Comparison of ENCODE assay signal across 21 mouse cellular contexts in the genomic region with DNA sequence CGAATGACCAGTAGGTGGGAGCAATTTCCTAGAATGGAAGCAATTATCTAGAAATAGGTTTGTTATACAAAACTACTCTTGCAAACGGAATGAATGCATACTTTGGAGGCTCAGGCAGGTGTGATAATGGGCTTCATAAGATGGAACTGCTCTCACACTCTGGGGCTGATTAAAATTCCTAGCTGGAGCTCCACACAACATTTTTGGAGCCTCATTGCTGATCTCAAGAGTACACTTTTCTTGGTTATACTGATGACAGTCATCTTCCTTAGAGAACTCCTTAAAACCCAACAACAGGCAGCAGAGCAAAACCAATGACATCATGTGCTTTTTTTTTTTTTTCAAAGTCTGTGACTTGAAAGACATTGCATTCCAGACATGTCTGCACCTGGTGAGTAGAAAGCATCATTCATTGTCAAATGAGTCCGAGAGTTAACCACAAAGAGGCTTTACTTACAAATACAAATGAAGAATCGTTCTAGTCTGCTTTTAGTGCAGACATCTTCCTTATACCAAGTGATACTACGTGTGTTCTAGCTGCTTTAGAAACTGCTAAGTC. TPM values are rescaled to one million over a fixed set of nuclear protein-coding genes. Genes with fewer than 3 reads are reported as not detected.
A peak's percentile ranks its signal among the peaks of the same experiment; 100 is the strongest.
DNase-seq lines count a peak whose midpoint lies in the region; ATAC-seq and TF ChIP-seq lines count a peak whose summit lies in the region.
"Had no signal": no experiment of that assay in that cellular context is flagged by ENCODE, and none has a peak within 500 bp of the region (broad histone marks: within the 10 kb centered on the region; RNA-seq: fewer than 3 reads in every experiment).

No protein-coding gene starts in this region.

- no peak overlapping the region for H3K4me3 ChIP-seq in embryonic facial prominence, embryonic 14.5 days (ENCODE audit: low read depth, low read length)
- no peak overlapping the region for H3K4me3 ChIP-seq in embryonic facial prominence, embryonic 10.5 days
- H3K4me3 ChIP-seq in kidney, postnatal 0 days (replicated peaks; ENCODE audit: low read depth, low read length), result no peak overlapping the region
- no peak overlapping the region for H3K4me3 ChIP-seq in ES-E14 (ENCODE audit: insufficient read depth in 1 of 2, low read depth in 1 of 2, low read length in 2 of 2, poor library complexity in 1 of 2, severe bottlenecking in 1 of 2)
- H3K4me3 ChIP-seq: embryonic facial prominence, embryonic 12.5 days; forebrain, embryonic 15.5 days; liver, embryonic 12.5 days; lung, embryonic 15.5 days; neural tube, embryonic 13.5 days had no signal

- TF ChIP-seq CTCF in kidney, postnatal 0 days (IDR thresholded peaks at IDR 0.05; ENCODE audit: low read depth), result peak; percentile 46; the same call in 1 of the 2 replicates

- no peak overlapping the region for H3K4me2 ChIP-seq in embryonic facial prominence, embryonic 14.5 days (ENCODE audit: low read depth, low read length)
- no peak overlapping the region for H3K4me2 ChIP-seq in kidney, postnatal 0 days (ENCODE audit: low read length)
- H3K4me2 ChIP-seq: embryonic facial prominence, embryonic 12.5 days; forebrain, embryonic 15.5 days; liver, embryonic 12.5 days; lung, embryonic 15.5 days; neural tube, embryonic 13.5 days had no signal

- no peak overlapping the region for H3K27ac ChIP-seq in embryonic facial prominence, embryonic 14.5 days (replicated peaks; ENCODE audit: low read depth, low read length)
- H3K27ac ChIP-seq in embryonic facial prominence, embryonic 10.5 days (replicated peaks), result no peak overlapping the region
- H3K27ac ChIP-seq in kidney, postnatal 0 days, result no peak overlapping the region
- no peak overlapping the region for H3K27ac ChIP-seq in ES-E14 (ENCODE audit: insufficient read depth, low read depth, low read length, poor library complexity, severe bottlenecking)
- H3K27ac ChIP-seq: embryonic facial prominence, embryonic 12.5 days; forebrain, embryonic 15.5 days; liver, embryonic 12.5 days; lung, embryonic 15.5 days; neural tube, embryonic 13.5 days had no signal

- 46% methylated on average over 5 of the region's 5 CpGs for WGBS in embryonic facial prominence, embryonic 14.5 days
- 65% methylated on average over 5 of the region's 5 CpGs for WGBS in embryonic facial prominence, embryonic 10.5 days
- 58% methylated on average over 5 of the region's 5 CpGs for WGBS in kidney, postnatal 0 days

- DNase-seq in embryonic facial prominence, embryonic 14.5 days (ENCODE audit: low spot score), result peak; percentile 22
- DNase-seq in embryonic facial prominence, embryonic 10.5 days (ENCODE audit: low spot score), result no peak
- DNase-seq in kidney, postnatal 0 days (ENCODE audit: low spot score), result peak; percentile 17
- DNase-seq in kidney, postnatal 4 days, result no peak
- DNase-seq in ES-E14 (ENCODE audit: low read depth, low spot score), result no peak
- peak; percentile 52 for DNase-seq in naive thymus-derived CD4-positive, alpha-beta T cell, adult 2 months (ENCODE audit: low read depth)
- DNase-seq in urinary bladder, postnatal 14 days (ENCODE audit: low spot score), result no peak
- no peak for DNase-seq in gastrocnemius, postnatal 4 days (ENCODE audit: low spot score in 2 of 2)
- DNase-seq: adrenal gland, postnatal 10 days; cerebellum, adult 9-11 months; gastrocnemius, postnatal 36 days; lung, postnatal 4 days; right cerebral cortex, postnatal 14 days; spleen, adult 18-20 months; thymus, adult 18-20 months had no signal

- in situ Hi-C loops in ES-E14 (cut with MboI; ENCODE audit: low sequenced_read_pairs in 2 of 2, unreplicated experiment in 2 of 2), result no loop called here

- H3K27me3 ChIP-seq in embryonic facial prominence, embryonic 14.5 days (replicated peaks; ENCODE audit: control insufficient read depth, insufficient read depth, low read length), result no peaks in the 10 kb centered on the region
- H3K27me3 ChIP-seq in embryonic facial prominence, embryonic 10.5 days (replicated peaks; ENCODE audit: low read depth, poor library complexity, severe bottlenecking), result no peaks in the 10 kb centered on the region
- no peaks in the 10 kb centered on the region for H3K27me3 ChIP-seq in kidney, postnatal 0 days (ENCODE audit: insufficient read depth, low read length)
- H3K27me3 ChIP-seq: embryonic facial prominence, embryonic 12.5 days; forebrain, embryonic 15.5 days; liver, embryonic 12.5 days; lung, embryonic 15.5 days; neural tube, embryonic 13.5 days had no signal

- no peak for ATAC-seq in embryonic facial prominence, embryonic 14.5 days (ENCODE audit: low read depth)
- no peak for ATAC-seq in kidney, postnatal 0 days (replicated peaks; ENCODE audit: low FRiP score, low read depth)
- ATAC-seq: activated CD4-positive, CD25-positive, alpha-beta regulatory T cell, adult 4 months; forebrain, embryonic 15.5 days; liver, embryonic 12.5 days had no signal

- H3K9ac ChIP-seq in embryonic facial prominence, embryonic 14.5 days (ENCODE audit: low read depth, low read length), result no peak overlapping the region
- H3K9ac ChIP-seq in kidney, postnatal 0 days (ENCODE audit: low read depth, low read length), result no peak overlapping the region
- no peak overlapping the region for H3K9ac ChIP-seq in ES-E14 (ENCODE audit: insufficient read depth, low read depth, low read length, poor library complexity, severe bottlenecking)
- H3K9ac ChIP-seq: embryonic facial prominence, embryonic 12.5 days; forebrain, embryonic 15.5 days; liver, embryonic 12.5 days; lung, embryonic 15.5 days; neural tube, embryonic 13.5 days had no signal

- no peaks in the 10 kb centered on the region for H3K36me3 ChIP-seq in embryonic facial prominence, embryonic 14.5 days (ENCODE audit: control insufficient read depth, insufficient read depth, low read length)
- H3K36me3 ChIP-seq in embryonic facial prominence, embryonic 10.5 days (replicated peaks), result no peaks in the 10 kb centered on the region
- H3K36me3 ChIP-seq in kidney, postnatal 0 days (ENCODE audit: insufficient read depth, low read length), result no peaks in the 10 kb centered on the region
- H3K36me3 ChIP-seq in ES-E14 (ENCODE audit: control insufficient read depth, insufficient read depth, low read length, poor library complexity, severe bottlenecking), result no peaks in the 10 kb centered on the region
- H3K36me3 ChIP-seq: embryonic facial prominence, embryonic 12.5 days; forebrain, embryonic 15.5 days; liver, embryonic 12.5 days; lung, embryonic 15.5 days; neural tube, embryonic 13.5 days had no signal

- no peaks in the 10 kb centered on the region for H3K9me3 ChIP-seq in embryonic facial prominence, embryonic 14.5 days (ENCODE audit: control insufficient read depth, low read length)
- H3K9me3 ChIP-seq in embryonic facial prominence, embryonic 10.5 days, result no peaks in the 10 kb centered on the region
- no peaks in the 10 kb centered on the region for H3K9me3 ChIP-seq in kidney, postnatal 0 days (replicated peaks; ENCODE audit: low read length)
- H3K9me3 ChIP-seq in ES-E14 (ENCODE audit: control insufficient read depth, insufficient read depth, low read depth, low read length), result no peaks in the 10 kb centered on the region
- H3K9me3 ChIP-seq: embryonic facial prominence, embryonic 12.5 days; forebrain, embryonic 15.5 days; liver, embryonic 12.5 days; lung, embryonic 15.5 days; neural tube, embryonic 13.5 days had no signal

- H3K4me1 ChIP-seq in embryonic facial prominence, embryonic 14.5 days (ENCODE audit: control insufficient read depth, insufficient read depth, low read length), result no peaks in the 10 kb centered on the region
- H3K4me1 ChIP-seq in embryonic facial prominence, embryonic 10.5 days, result no peaks in the 10 kb centered on the region
- H3K4me1 ChIP-seq in kidney, postnatal 0 days (replicated peaks; ENCODE audit: insufficient read depth, low read length), result no peaks in the 10 kb centered on the region
- no peaks in the 10 kb centered on the region for H3K4me1 ChIP-seq in ES-E14 (ENCODE audit: control insufficient read depth in 2 of 2, insufficient read depth in 2 of 2, low read length in 2 of 2, poor library complexity in 1 of 2)
- H3K4me1 ChIP-seq: embryonic facial prominence, embryonic 12.5 days; forebrain, embryonic 15.5 days; liver, embryonic 12.5 days; lung, embryonic 15.5 days; neural tube, embryonic 13.5 days had no signal

TF ChIP-seq in ES-E14, 5 proteins besides CTCF, POLR2A, EP300 and RAD21:
- TF ChIP-seq ZNF384 (IDR thresholded peaks at IDR 0.05; ENCODE audit: low read depth, low read length) (peak; percentile 88), CHD2 (IDR thresholded peaks at IDR 0.05; ENCODE audit: low read depth, low read length) (no peak), ZC3H11A (IDR thresholded peaks at IDR 0.05; ENCODE audit: borderline replicate concordance, low read depth, low read length) (no peak), HCFC1 (IDR thresholded peaks at IDR 0.05; ENCODE audit: borderline replicate concordance, insufficient read depth, low read length) (no peak), MAFK (IDR thresholded peaks at IDR 0.05; ENCODE audit: insufficient read depth, low read depth, low read length) (no peak)
TF ChIP-seq in ES-E14: peak in this region for 1.

RNA-seq across cellular contexts. Expression of gene Ipcef1, which starts 47.2 kb away (rescaled TPM):
- 0.46 and 0.54 TPM in 2 replicates for polyA plus RNA-seq in embryonic facial prominence, embryonic 14.5 days (2014; fragmentation: Nextera tagmentation; extraction: Ambion mirVana)
- polyA plus RNA-seq in embryonic facial prominence, embryonic 10.5 days (2016; fragmentation: Nextera tagmentation; extraction: Ambion mirVana), result 0.10 and 0.16 TPM in 2 replicates
- polyA plus RNA-seq in kidney, postnatal 0 days (2015; fragmentation: Nextera tagmentation; extraction: Ambion mirVana), result 2.3 and 2.6 TPM in 2 replicates
- total RNA-seq in ES-E14 (2012; rRNA removed), result 0.13 TPM in 1 of 2 replicates, not detected in the other
- total RNA-seq in gastrocnemius, postnatal 4 days (2021), result under 1 TPM in 1 of 2 experiments, not detected in 1; 0.13 TPM

Comparison
In these comparisons a context has a peak if more than half of its experiments do, and no peak if none do; other contexts are left out.
1. DNase-seq: peak in embryonic facial prominence, embryonic 14.5 days (single experiment), kidney, postnatal 0 days (single experiment) and naive thymus-derived CD4-positive, alpha-beta T cell, adult 2 months (single experiment); none in embryonic facial prominence, embryonic 10.5 days (single experiment), kidney, postnatal 4 days (0 of 2), ES-E14 (single experiment), urinary bladder, postnatal 14 days (single experiment) and gastrocnemius, postnatal 4 days (0 of 2).